Mouse (Mus musculus) stomach, embryonic 14.5 days (tissue): ENCODE data around the gene Dpp8. TPM values are rescaled to one million over a fixed set of nuclear protein-coding genes. Genes with fewer than 3 reads are reported as not detected.
A peak's percentile ranks its signal among the peaks of the same experiment; 100 is the strongest.
"Not testable (repeated sequence)": the region's sequence is repeated elsewhere in the genome, so short reads cannot be mapped to it uniquely, and the experiment has no call there.

Experiments used
- ATAC-seq: fragments of 200-750 bp; cut with Nextera tagmentation; 2 replicates; pipeline ENCODE4 v1.8.0; 2017; ENCODE audit warnings: low read depth, moderate TSS enrichment; ENCODE audit not compliant: insufficient number of reproducible peaks, insufficient read depth, low FRiP score
- H3K27ac ChIP-seq: fragments of 300-500 bp; sonication (generic); 2 replicates; pipeline ENCODE4 v1.5.1; 2014; ENCODE audit warnings: mild to moderate bottlenecking, low read length, moderate library complexity, mixed read lengths
- H3K27me3 ChIP-seq: fragments of 300-500 bp; sonication (generic); 2 replicates; pipeline ENCODE4 v1.6.1; 2014; ENCODE audit warnings: low read length, control low read depth, mixed read lengths; ENCODE audit not compliant: control insufficient read depth, insufficient read depth
- H3K36me3 ChIP-seq: fragments of 300-500 bp; sonication (generic); 2 replicates; pipeline ENCODE4 v1.6.1; 2014; ENCODE audit warnings: mild to moderate bottlenecking, control low read depth, low read length, moderate library complexity, mixed read lengths; ENCODE audit not compliant: control insufficient read depth, insufficient read depth
- H3K4me1 ChIP-seq: fragments of 300-500 bp; sonication (generic); 2 replicates; pipeline ENCODE4 v1.6.1; 2014; ENCODE audit warnings: low read length, control low read depth, mixed read lengths; ENCODE audit not compliant: control insufficient read depth, insufficient read depth
- H3K4me2 ChIP-seq: fragments of 300-500 bp; sonication (generic); replicated peaks from 2 replicates; pipeline ENCODE4 v1.6.1; 2014; ENCODE audit warnings: low read depth, low read length, control low read depth
- H3K4me3 ChIP-seq: fragments of 300-500 bp; sonication (generic); 2 replicates; pipeline ENCODE4 v1.5.1; 2014; ENCODE audit warnings: low read depth, low read length, control low read depth
- H3K9ac ChIP-seq: fragments of 300-500 bp; sonication (generic); replicated peaks from 2 replicates; pipeline ENCODE4 v1.6.1; 2014; ENCODE audit warnings: low read depth, mild to moderate bottlenecking, control low read depth, low read length, moderate library complexity, mixed read lengths
- H3K9me3 ChIP-seq: fragments of 300-500 bp; sonication (generic); 2 replicates; pipeline ENCODE4 v1.6.1; 2016; ENCODE audit warnings: low read depth, low read length, control low read depth; ENCODE audit not compliant: control insufficient read depth
- WGBS: fragments of 180-500 bp; shearing (Covaris S2); extraction: QIAGEN DNeasy Blood & Tissue Kit; methylation state at CpG from one replicate; pipeline ENCODE4 v1.1.7; 2014; 5-methylcytosine and 5-hydroxymethylcytosine counted together
- polyA plus RNA-seq: library from polyadenylated mRNA; unstranded; fragments of >200 nt; fragmentation: Nextera tagmentation; extraction: Ambion mirVana; gene quantifications from 2 replicates; pipeline ENCODE4 v1.2.1, GENCODE M21; 2014

Dpp8 gene
- polyA plus RNA-seq: 29.8 and 33.1 TPM in 2 replicates

GRCm38 (mm10) chr9:65032269-65033108 lies at the start of gene Dpp8:
Dpp8 (plus strand) TSS chr9:65032414.
- peak within 1 kb of the TSS; percentile 73 for H3K4me2 ChIP-seq
- H3K27ac ChIP-seq: peak within 1 kb of the TSS; percentile 91
- H3K9me3 ChIP-seq: no peaks in the 10 kb centered on the region
- H3K4me3 ChIP-seq: peak within 1 kb of the TSS; percentile 97
- H3K4me1 ChIP-seq: peaks cover 7% of the 10 kb centered on the region
- peak; percentile 91 for ATAC-seq
- H3K36me3 ChIP-seq: peaks cover 5% of the 10 kb centered on the region
- WGBS: under 1% methylated on average over 78 of the region's 85 CpGs
- no peaks in the 10 kb centered on the region for H3K27me3 ChIP-seq
- peak within 1 kb of the TSS; percentile 96 for H3K9ac ChIP-seq

GRCm38 (mm10) chr9:64985037-64985794 lies 47.0 kb upstream of the Dpp8 start:
- Histone ChIP-seq H3K4me1 (no peaks in the 10 kb centered on the region), H3K9me3 (no peaks in the 10 kb centered on the region), H3K4me2 (no peak overlapping the region), H3K27ac (no peak overlapping the region), H3K9ac (no peak overlapping the region), H3K27me3 (no peaks in the 10 kb centered on the region), H3K36me3 (peaks cover 73% of the 10 kb centered on the region), H3K4me3 (no peak overlapping the region)
- ATAC-seq: no peak
- 64% methylated on average over 8 of the region's 8 CpGs for WGBS

- Histone ChIP-seq H3K4me2 (no peak overlapping the region), H3K9ac (no peak overlapping the region), H3K9me3 (no peaks in the 10 kb centered on the region), H3K4me1 (no peaks in the 10 kb centered on the region), H3K36me3 (peaks cover 73% of the 10 kb centered on the region), H3K27me3 (no peaks in the 10 kb centered on the region), H3K27ac (no peak overlapping the region), H3K4me3 (no peak overlapping the region)
- ATAC-seq: no peak
- 87% methylated on average over 9 of the region's 9 CpGs for WGBS
These were observed 46.4 kb upstream of the Dpp8 start for GRCm38 (mm10) chr9:64985807-64986206.

GRCm38 (mm10) chr9:64987651-64988050 lies 44.6 kb upstream of the Dpp8 start:
- H3K27ac ChIP-seq: no peak overlapping the region
- H3K4me1 ChIP-seq: no peaks in the 10 kb centered on the region
- WGBS: 86% methylated on average over 2 of the region's 2 CpGs
- no peak overlapping the region for H3K9ac ChIP-seq
- H3K4me2 ChIP-seq: no peak overlapping the region
- no peaks in the 10 kb centered on the region for H3K27me3 ChIP-seq
- peaks cover 69% of the 10 kb centered on the region for H3K36me3 ChIP-seq
- no peak for ATAC-seq
- no peak overlapping the region for H3K4me3 ChIP-seq
- no peaks in the 10 kb centered on the region for H3K9me3 ChIP-seq

GRCm38 (mm10) chr9:64988443-64988842 lies 43.8 kb upstream of the Dpp8 start:
- WGBS: 85% methylated on average over 6 of the region's 6 CpGs
- ATAC-seq: no peak
- Histone ChIP-seq H3K9ac (no peak overlapping the region), H3K4me2 (no peak overlapping the region), H3K4me3 (no peak overlapping the region), H3K9me3 (no peaks in the 10 kb centered on the region), H3K27ac (no peak overlapping the region), H3K36me3 (peaks cover 70% of the 10 kb centered on the region), H3K27me3 (no peaks in the 10 kb centered on the region), H3K4me1 (no peaks in the 10 kb centered on the region)

- no peak overlapping the region for H3K4me2 ChIP-seq
- 79% methylated on average over 7 of the region's 7 CpGs for WGBS
- no peak for ATAC-seq
- no peak overlapping the region for H3K9ac ChIP-seq
- H3K4me3 ChIP-seq: no peak overlapping the region
- H3K9me3 ChIP-seq: no peaks in the 10 kb centered on the region
- peaks cover 55% of the 10 kb centered on the region for H3K36me3 ChIP-seq
- no peaks in the 10 kb centered on the region for H3K4me1 ChIP-seq
- H3K27me3 ChIP-seq: no peaks in the 10 kb centered on the region
- no peak overlapping the region for H3K27ac ChIP-seq
These were observed 41.9 kb upstream of the Dpp8 start for GRCm38 (mm10) chr9:64990291-64990690.

GRCm38 (mm10) chr9:64995464-64995863 lies 36.8 kb upstream of the Dpp8 start:
- H3K27ac ChIP-seq, ATAC-seq: not testable (repeated sequence)

GRCm38 (mm10) chr9:65001481-65001880 lies 30.7 kb upstream of the Dpp8 start:
- H3K4me3 ChIP-seq: no peak overlapping the region
- no peaks in the 10 kb centered on the region for H3K4me1 ChIP-seq
- no peak overlapping the region for H3K27ac ChIP-seq
- H3K36me3 ChIP-seq: peaks cover 40% of the 10 kb centered on the region
- H3K9ac ChIP-seq: no peak overlapping the region
- H3K4me2 ChIP-seq: no peak overlapping the region
- no peak for ATAC-seq
- 83% methylated on average over 4 of the region's 4 CpGs for WGBS
- no peaks in the 10 kb centered on the region for H3K27me3 ChIP-seq
- H3K9me3 ChIP-seq: no peaks in the 10 kb centered on the region

More at GRCm38 (mm10) chr9:64995464-64995863, 36.8 kb upstream of the Dpp8 start:
- not testable (repeated sequence) for H3K4me2 ChIP-seq, H3K4me3 ChIP-seq, H3K4me1 ChIP-seq, H3K27me3 ChIP-seq, H3K9me3 ChIP-seq, H3K9ac ChIP-seq
- 71% methylated on average over 1 of the region's 1 CpGs for WGBS
- H3K36me3 ChIP-seq: peaks cover 42% of the 10 kb centered on the region
